Mouse (Mus musculus): Measurements from ENCODE around the gene Laptm4a. TPM values are rescaled to one million over a fixed set of nuclear protein-coding genes. Genes with fewer than 3 reads are reported as not detected.

The Laptm4a gene
- polyA plus RNA-seq, 1 experiment from 2014 or later = 210 TPM

- Histone ChIP-seq H3K36me3 (ENCODE audit: control insufficient read depth, insufficient read depth, low read length) (no peaks in the 10 kb centered on the region), H3K9ac (ENCODE audit: low read depth, low read length) (no peak overlapping the region), H3K4me3 (ENCODE audit: low read length) (no peak overlapping the region), H3K9me3 (ENCODE audit: control insufficient read depth, low read length) (no peaks in the 10 kb centered on the region), H3K4me1 (ENCODE audit: control insufficient read depth, insufficient read depth, low read depth, low read length) (peaks cover 4% of the 10 kb centered on the region; the same call in 1 of the 2 replicates), H3K27ac (ENCODE audit: low read depth, low read length) (no peak overlapping the region), H3K27me3 (replicated peaks; ENCODE audit: control insufficient read depth, insufficient read depth, low read length) (0 out of 2 replicates have a peak, but pooled peaks cover 2% of the 10 kb centered on the region), H3K4me2 (ENCODE audit: low read length) (no peak overlapping the region; the same call in 1 of the 2 replicates)
- WGBS = 15% methylated on average over 4 of the region's 4 CpGs
- 0 out of 2 replicates have a peak, but pooled peaks have one; percentile 12 for ATAC-seq
Measured at GRCm38 (mm10) chr12:8885146-8885543, 36.3 kb upstream of the Laptm4a start.

DNA sequence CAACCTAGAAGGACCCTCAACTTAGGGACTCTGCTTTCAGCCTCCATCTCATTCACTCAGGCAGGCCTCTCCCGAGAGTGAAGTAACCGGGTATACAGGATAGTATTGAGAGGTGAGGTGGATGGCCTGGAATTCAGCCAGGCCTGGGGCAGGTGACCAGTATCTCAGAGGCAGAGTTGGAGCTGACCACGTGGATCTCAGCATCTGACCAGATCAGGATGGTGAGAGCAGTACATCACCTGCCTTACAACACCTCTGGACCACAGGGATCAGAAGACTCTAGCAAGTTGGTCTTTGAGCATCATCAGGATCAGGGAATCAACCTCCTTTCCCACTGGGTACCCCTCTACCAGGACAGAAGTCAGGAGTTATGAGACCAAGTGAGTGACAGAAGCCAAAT, 35.5 kb upstream of the Laptm4a start:
- no peak overlapping the region for H3K9ac ChIP-seq (ENCODE audit: low read depth, low read length)
- no peaks in the 10 kb centered on the region for H3K36me3 ChIP-seq (ENCODE audit: control insufficient read depth, insufficient read depth, low read length)
- H3K4me1 ChIP-seq (ENCODE audit: control insufficient read depth, insufficient read depth, low read depth, low read length) = peaks cover 4% of the 10 kb centered on the region; the same call in 1 of the 2 replicates
- H3K27ac ChIP-seq (ENCODE audit: low read depth, low read length) = no peak overlapping the region
- H3K9me3 ChIP-seq (ENCODE audit: control insufficient read depth, low read length) = no peaks in the 10 kb centered on the region
- 74% methylated on average over 3 of the region's 3 CpGs for WGBS
- no peak overlapping the region for H3K4me2 ChIP-seq (ENCODE audit: low read length)
- no peak overlapping the region for H3K4me3 ChIP-seq (ENCODE audit: low read length)
- no peak for ATAC-seq
- H3K27me3 ChIP-seq (replicated peaks; ENCODE audit: control insufficient read depth, insufficient read depth, low read length) = 0 out of 2 replicates have a peak, but pooled peaks cover 2% of the 10 kb centered on the region

DNA sequence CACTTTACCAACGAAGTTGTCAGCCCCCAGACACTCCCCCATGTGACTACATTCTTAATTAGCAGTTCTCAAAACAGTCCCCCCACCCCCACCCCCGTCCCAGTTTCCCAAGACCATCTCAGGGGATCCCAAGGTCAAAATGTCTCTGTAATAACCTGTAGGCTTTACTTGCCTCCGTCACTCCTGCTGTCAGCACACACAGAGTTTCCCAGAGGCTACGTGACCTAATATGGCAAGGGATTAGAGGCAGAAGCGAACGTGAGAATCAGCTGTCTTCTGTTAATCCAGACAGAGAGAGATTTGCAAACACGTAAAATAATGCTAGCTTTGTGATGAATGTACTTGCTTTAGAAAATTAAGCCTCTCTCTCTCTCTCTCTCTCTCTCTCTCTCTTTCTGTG, 33.0 kb upstream of the Laptm4a start:
- Histone ChIP-seq H3K4me2 (ENCODE audit: low read length) (no peak overlapping the region), H3K4me1 (ENCODE audit: control insufficient read depth, insufficient read depth, low read depth, low read length) (peaks cover 4% of the 10 kb centered on the region; the same call in 1 of the 2 replicates), H3K9ac (ENCODE audit: low read depth, low read length) (no peak overlapping the region), H3K4me3 (ENCODE audit: low read length) (no peak overlapping the region), H3K9me3 (ENCODE audit: control insufficient read depth, low read length) (no peaks in the 10 kb centered on the region), H3K36me3 (ENCODE audit: control insufficient read depth, insufficient read depth, low read length) (no peaks in the 10 kb centered on the region), H3K27me3 (replicated peaks; ENCODE audit: control insufficient read depth, insufficient read depth, low read length) (0 out of 2 replicates have a peak, but pooled peaks cover 2% of the 10 kb centered on the region), H3K27ac (ENCODE audit: low read depth, low read length) (no peak overlapping the region)
- ATAC-seq = no peak
- 51% methylated on average over 7 of the region's 7 CpGs for WGBS

DNA sequence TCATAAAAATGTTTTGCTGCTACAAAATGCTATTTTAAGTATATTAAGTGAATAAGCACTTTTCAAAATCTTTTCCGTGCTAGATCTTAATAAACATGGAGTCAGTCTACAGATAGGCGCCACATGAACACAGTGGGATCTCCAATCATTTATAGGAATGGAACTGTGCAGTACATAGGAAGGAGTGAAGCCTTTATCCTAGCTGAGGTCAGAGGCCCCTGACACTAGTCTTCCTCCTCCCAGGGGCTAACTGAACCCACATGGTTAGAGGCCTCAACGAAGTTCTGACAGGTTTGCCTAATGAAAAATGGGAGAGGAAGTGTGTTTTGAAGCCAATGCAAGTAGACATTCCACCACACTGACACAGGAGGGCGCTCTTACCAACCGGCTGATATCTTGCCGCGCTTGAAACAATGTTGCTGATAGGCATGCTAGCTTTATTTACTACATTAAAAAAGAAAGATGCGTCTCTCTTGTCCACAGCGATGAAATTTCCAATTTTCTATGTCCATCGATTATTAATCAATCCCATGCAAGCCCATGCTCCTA, 32.3 kb upstream of the Laptm4a start:
- Histone ChIP-seq H3K4me3 (ENCODE audit: low read length) (no peak overlapping the region), H3K36me3 (ENCODE audit: control insufficient read depth, insufficient read depth, low read length) (no peaks in the 10 kb centered on the region), H3K27me3 (replicated peaks; ENCODE audit: control insufficient read depth, insufficient read depth, low read length) (0 out of 2 replicates have a peak, but pooled peaks cover 2% of the 10 kb centered on the region), H3K9me3 (ENCODE audit: control insufficient read depth, low read length) (no peaks in the 10 kb centered on the region), H3K9ac (ENCODE audit: low read depth, low read length) (no peak overlapping the region), H3K4me2 (ENCODE audit: low read length) (no peak overlapping the region), H3K27ac (ENCODE audit: low read depth, low read length) (no peak overlapping the region), H3K4me1 (ENCODE audit: control insufficient read depth, insufficient read depth, low read depth, low read length) (peaks cover 4% of the 10 kb centered on the region; the same call in 1 of the 2 replicates)
- ATAC-seq = no peak
- 26% methylated on average over 10 of the region's 10 CpGs for WGBS

DNA sequence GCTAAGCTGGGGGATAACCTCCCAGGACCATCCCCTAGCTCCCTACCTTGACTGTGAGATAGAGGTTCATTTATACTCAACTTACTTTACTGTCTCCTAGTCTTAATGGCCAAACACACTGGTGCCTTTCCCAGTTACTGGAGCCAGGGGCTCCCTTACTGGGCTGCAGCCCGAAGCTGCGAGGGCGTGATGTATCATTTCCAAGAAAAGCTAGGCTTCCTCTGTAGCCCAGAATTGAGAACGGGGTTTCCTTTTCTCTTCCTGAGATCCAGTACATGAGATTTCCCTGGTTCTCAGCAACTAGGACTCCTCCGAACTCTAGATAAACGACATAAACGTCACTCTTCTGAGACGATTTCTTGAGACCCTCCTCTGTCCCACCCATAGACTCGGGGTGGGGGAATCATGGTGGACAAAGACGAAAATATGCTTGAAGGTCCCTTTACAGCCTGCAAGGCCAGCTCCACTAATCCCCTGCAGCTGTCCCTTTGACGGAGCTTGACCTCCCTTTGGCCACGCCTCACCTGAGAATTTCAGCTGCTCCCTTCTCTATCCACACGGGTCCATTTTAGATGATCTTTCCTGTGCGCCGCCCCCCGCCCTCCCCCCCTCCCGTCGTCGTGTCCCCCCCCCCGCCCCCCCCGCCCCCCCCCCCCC, 28.5 kb upstream of the Laptm4a start:
- Histone ChIP-seq H3K4me3 (ENCODE audit: low read length) (no peak overlapping the region), H3K9me3 (ENCODE audit: control insufficient read depth, low read length) (no peaks in the 10 kb centered on the region), H3K27me3 (replicated peaks; ENCODE audit: control insufficient read depth, insufficient read depth, low read length) (no peaks in the 10 kb centered on the region), H3K9ac (ENCODE audit: low read depth, low read length) (no peak overlapping the region), H3K4me2 (ENCODE audit: low read length) (peak overlapping the region; percentile 22; the same call in 1 of the 2 replicates), H3K4me1 (ENCODE audit: control insufficient read depth, insufficient read depth, low read depth, low read length) (no peaks in the 10 kb centered on the region), H3K27ac (ENCODE audit: low read depth, low read length) (no peak overlapping the region), H3K36me3 (ENCODE audit: control insufficient read depth, insufficient read depth, low read length) (no peaks in the 10 kb centered on the region)
- 56% methylated on average over 15 of the region's 21 CpGs for WGBS
- ATAC-seq = no peak

DNA sequence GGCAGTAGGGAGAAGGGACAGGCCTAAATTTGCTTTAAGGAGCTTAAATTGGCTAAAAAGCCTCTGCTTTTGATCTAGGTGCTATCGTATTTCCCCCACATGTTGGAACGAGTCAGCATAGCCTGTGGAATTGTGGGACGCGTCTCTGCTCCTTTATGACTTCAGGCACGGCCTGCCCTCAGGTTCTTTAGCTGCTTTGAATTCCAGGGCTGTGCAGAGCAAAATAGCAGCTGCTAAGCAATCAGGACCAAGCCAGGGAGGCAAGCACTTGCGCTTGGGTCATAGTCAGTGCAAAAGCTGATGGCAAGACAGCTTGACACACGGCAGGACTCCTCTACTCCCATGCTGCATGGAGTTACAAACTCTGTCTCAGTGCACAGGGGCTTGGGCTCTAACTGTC, 24.3 kb upstream of the Laptm4a start:
- Histone ChIP-seq H3K4me1 (ENCODE audit: control insufficient read depth, insufficient read depth, low read depth, low read length) (peaks cover 8% of the 10 kb centered on the region), H3K9me3 (ENCODE audit: control insufficient read depth, low read length) (no peaks in the 10 kb centered on the region), H3K4me3 (ENCODE audit: low read length) (no peak overlapping the region), H3K27me3 (replicated peaks; ENCODE audit: control insufficient read depth, insufficient read depth, low read length) (no peaks in the 10 kb centered on the region), H3K4me2 (ENCODE audit: low read length) (no peak overlapping the region), H3K9ac (ENCODE audit: low read depth, low read length) (no peak overlapping the region; the same call in 1 of the 2 replicates), H3K27ac (ENCODE audit: low read depth, low read length) (no peak overlapping the region), H3K36me3 (ENCODE audit: control insufficient read depth, insufficient read depth, low read length) (no peaks in the 10 kb centered on the region)
- no peak for ATAC-seq
- WGBS = 72% methylated on average over 7 of the region's 7 CpGs

DNA sequence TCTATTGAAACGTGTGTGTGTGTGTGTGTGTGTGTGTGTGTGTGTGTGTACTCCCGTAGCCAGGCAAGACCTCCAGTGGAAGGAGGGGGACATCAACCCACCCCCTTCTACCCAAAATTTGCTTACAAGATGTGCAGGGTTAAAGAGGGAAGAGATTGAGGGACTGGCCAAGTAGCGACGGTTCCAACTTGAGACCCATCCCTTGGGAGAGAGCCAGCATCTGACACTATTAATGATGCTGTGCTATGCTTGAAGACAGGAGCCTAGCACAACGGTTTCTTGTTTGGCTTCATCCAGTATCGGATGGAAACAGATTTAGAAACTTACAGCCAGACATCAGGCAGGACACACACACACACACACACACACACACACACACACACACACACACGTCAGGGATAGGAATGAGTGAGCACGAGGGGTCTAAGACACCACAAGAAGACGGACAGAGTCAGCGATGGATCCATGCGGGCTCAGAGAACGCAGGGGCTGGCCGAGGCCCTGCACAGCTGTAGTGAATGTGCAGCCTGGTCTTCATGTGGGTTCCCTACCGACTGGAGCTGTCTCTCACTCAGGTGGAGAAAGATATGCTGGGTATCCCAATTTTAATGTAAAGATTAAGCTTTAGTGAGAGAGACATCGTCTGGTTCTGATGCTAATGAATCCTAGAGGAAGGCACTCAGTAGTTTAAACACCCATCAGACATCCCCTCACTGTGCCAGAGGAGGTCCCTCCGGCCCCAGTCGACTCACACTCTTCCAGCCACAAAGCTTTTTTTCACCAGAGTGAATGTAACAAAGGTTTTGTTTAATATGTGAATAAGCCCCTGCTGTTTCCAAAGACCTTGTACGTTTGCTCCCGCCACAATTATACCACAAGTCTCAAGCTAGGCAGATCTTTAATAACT, 22.3 kb upstream of the Laptm4a start:
- H3K4me1 ChIP-seq (ENCODE audit: control insufficient read depth, insufficient read depth, low read depth, low read length) = peaks cover 8% of the 10 kb centered on the region
- H3K4me2 ChIP-seq (ENCODE audit: low read length) = no peak overlapping the region
- no peak overlapping the region for H3K9ac ChIP-seq (ENCODE audit: low read depth, low read length)
- H3K27me3 ChIP-seq (replicated peaks; ENCODE audit: control insufficient read depth, insufficient read depth, low read length) = no peaks in the 10 kb centered on the region
- peak; percentile 56; the same call in 1 of the 2 replicates for ATAC-seq
- H3K4me3 ChIP-seq (ENCODE audit: low read length) = no peak overlapping the region
- H3K27ac ChIP-seq (ENCODE audit: low read depth, low read length) = 0 out of 2 replicates have a peak overlapping the region, but pooled peaks have one; percentile 23
- no peaks in the 10 kb centered on the region for H3K9me3 ChIP-seq (ENCODE audit: control insufficient read depth, low read length)
- no peaks in the 10 kb centered on the region for H3K36me3 ChIP-seq (ENCODE audit: control insufficient read depth, insufficient read depth, low read length)
- WGBS = 38% methylated on average over 19 of the region's 19 CpGs

- ATAC-seq = no peak
- Histone ChIP-seq H3K36me3 (ENCODE audit: control insufficient read depth, insufficient read depth, low read length) (no peaks in the 10 kb centered on the region), H3K4me1 (ENCODE audit: control insufficient read depth, insufficient read depth, low read depth, low read length) (peaks cover 8% of the 10 kb centered on the region), H3K9me3 (ENCODE audit: control insufficient read depth, low read length) (no peaks in the 10 kb centered on the region), H3K27me3 (replicated peaks; ENCODE audit: control insufficient read depth, insufficient read depth, low read length) (no peaks in the 10 kb centered on the region), H3K4me2 (ENCODE audit: low read length) (no peak overlapping the region), H3K27ac (ENCODE audit: low read depth, low read length) (no peak overlapping the region), H3K4me3 (ENCODE audit: low read length) (no peak overlapping the region), H3K9ac (ENCODE audit: low read depth, low read length) (no peak overlapping the region)
- WGBS = 21% methylated on average over 4 of the region's 4 CpGs
Measured at GRCm38 (mm10) chr12:8900107-8900698, 21.3 kb upstream of the Laptm4a start.

Measured in hindbrain, embryonic 16.5 days (tissue).